Mouse (Mus musculus) spleen, adult 2 months (tissue): Measurements from ENCODE around the gene Ppil1.

Experiments
- CTCF ChIP-seq: fragments of 200-500 bp; IDR thresholded peaks from 2 replicates; pipeline ENCODE4 v1.5.1; 2011; ENCODE audit warnings: mild to moderate bottlenecking, inconsistent platforms; ENCODE audit not compliant: insufficient read depth, insufficient read length, insufficient replicate concordance; ENCODE audit errors: extremely low read depth
- POLR2A ChIP-seq: fragments of 200-500 bp; IDR thresholded peaks from 2 replicates; pipeline ENCODE4 v1.6.1; 2011; ENCODE audit warnings: low read depth, low read length, inconsistent platforms

DNA sequence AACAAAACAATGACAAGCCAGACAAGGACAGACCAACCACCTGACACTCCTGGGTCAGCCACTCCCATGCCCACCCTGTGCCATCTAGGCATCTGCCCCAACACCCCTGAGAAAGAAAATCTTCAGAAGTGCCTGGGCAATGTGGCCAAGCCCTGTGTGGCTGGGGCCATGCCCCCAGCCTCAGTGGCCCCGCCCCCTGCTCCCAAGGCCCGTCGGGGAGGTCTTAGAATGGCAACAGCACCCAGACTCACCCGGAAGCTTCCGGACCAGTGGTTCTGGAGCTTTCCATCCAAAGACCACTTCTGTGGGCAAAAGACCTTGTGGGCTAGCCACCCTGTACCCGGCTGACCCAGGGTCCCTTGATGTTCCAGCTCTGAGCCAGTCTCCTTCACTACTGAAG lies 61.4 kb downstream of the Ppil1 start:
- TF ChIP-seq CTCF, result no peak
- TF ChIP-seq POLR2A, result no peak
